Mouse (Mus musculus) kidney, embryonic 14.5 days (tissue): ENCODE measurements around the gene Art3. TPM values are rescaled to one million over a fixed set of nuclear protein-coding genes. Genes with fewer than 3 reads are reported as not detected.
A peak's percentile ranks its signal among the peaks of the same experiment; 100 is the strongest.

Experiments
- ATAC-seq: fragments of 200-750 bp; cut with Nextera tagmentation; 2 replicates; pipeline ENCODE4 v1.8.0; 2017; ENCODE audit warnings: moderate number of reproducible peaks, mild to moderate bottlenecking, moderate TSS enrichment, moderate library complexity; ENCODE audit not compliant: low FRiP score, low TSS enrichment
- H3K27ac ChIP-seq: fragments of 300-500 bp; sonication (generic); 2 replicates; pipeline ENCODE4 v1.5.1; 2014; ENCODE audit warnings: low read depth, mild to moderate bottlenecking, low read length, moderate library complexity, mixed read lengths
- H3K27me3 ChIP-seq: fragments of 300-500 bp; sonication (generic); 2 replicates; pipeline ENCODE4 v1.6.1; 2014; ENCODE audit warnings: mild to moderate bottlenecking, low read length; ENCODE audit not compliant: control insufficient read depth, insufficient read depth
- H3K36me3 ChIP-seq: fragments of 300-500 bp; sonication (generic); 2 replicates; pipeline ENCODE4 v1.6.1; 2014; ENCODE audit warnings: low read length, mixed read lengths; ENCODE audit not compliant: control insufficient read depth, insufficient read depth
- H3K4me1 ChIP-seq: fragments of 300-500 bp; sonication (generic); 2 replicates; pipeline ENCODE4 v1.6.1; 2014; ENCODE audit warnings: low read length, mixed read lengths; ENCODE audit not compliant: control insufficient read depth, insufficient read depth
- H3K4me2 ChIP-seq: fragments of 300-500 bp; sonication (generic); replicated peaks from 2 replicates; pipeline ENCODE4 v1.6.1; 2014; ENCODE audit warnings: low read depth, mild to moderate bottlenecking, low read length
- H3K4me3 ChIP-seq: fragments of 300-500 bp; sonication (generic); 2 replicates; pipeline ENCODE4 v1.5.1; 2014; ENCODE audit warnings: mild to moderate bottlenecking, low read length
- H3K9ac ChIP-seq: fragments of 300-500 bp; sonication (generic); 2 replicates; pipeline ENCODE4 v1.6.1; 2014; ENCODE audit warnings: low read depth, mild to moderate bottlenecking, low read length, moderate library complexity
- H3K9me3 ChIP-seq: fragments of 300-500 bp; sonication (generic); 2 replicates; pipeline ENCODE4 v1.6.1; 2016; ENCODE audit warnings: low read length; ENCODE audit not compliant: control insufficient read depth
- WGBS: fragments of 180-500 bp; shearing (Covaris S2); extraction: QIAGEN DNeasy Blood & Tissue Kit; methylation state at CpG from one replicate; pipeline ENCODE4 v1.1.7; 2014; 5-methylcytosine and 5-hydroxymethylcytosine counted together
- polyA plus RNA-seq: library from polyadenylated mRNA; unstranded; fragments of >200 nt; fragmentation: Nextera tagmentation; extraction: Ambion mirVana; gene quantifications from 2 replicates; pipeline ENCODE4 v1.2.1, GENCODE M21; 2014

Gene Art3
- polyA plus RNA-seq, 1 experiment from 2014 or later = 1.7 TPM

DNA sequence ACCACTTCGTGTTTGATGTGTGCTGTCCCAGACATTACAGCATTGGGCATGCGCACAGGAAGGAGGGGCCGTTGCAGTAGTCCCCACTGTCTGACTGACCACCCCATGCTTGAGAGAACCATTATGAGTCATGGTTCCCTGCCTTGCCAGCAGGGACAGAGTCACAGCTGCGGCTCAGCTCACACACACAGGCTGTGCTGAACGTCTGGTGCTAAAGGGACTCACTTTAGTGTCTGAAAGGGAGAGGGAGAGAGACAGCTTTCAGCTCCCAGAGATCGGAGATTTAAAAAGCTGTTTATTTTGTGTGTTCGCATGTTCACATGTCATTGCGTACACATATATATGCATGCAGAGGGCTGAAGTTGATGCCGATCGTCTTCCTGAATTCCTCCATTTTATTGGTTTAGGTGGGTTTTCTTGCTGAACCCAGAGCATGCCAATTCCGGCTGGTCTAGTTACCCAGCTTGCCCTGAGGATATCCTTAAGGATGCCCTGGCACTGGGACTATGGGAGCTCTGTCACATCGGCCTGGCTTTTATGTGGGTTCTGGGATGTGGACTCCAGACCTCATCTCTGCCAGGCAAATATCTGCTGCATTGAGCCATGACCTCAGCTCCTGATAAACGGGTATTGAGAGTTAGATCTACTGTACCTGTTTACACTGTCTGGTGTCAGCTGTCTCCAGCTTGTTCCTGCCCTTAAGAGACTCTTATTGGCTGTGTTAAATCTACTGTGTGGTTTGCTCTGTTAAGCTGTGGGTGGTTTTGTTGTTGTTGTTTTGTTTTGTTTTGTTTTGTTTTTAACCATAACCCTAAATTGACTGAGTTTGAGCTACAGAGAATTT is 37.7 kb downstream of the Art3 start:
- Histone ChIP-seq H3K4me1 (no peaks in the 10 kb centered on the region), H3K4me3 (no peak overlapping the region), H3K4me2 (no peak overlapping the region), H3K36me3 (no peaks in the 10 kb centered on the region), H3K27ac (no peak overlapping the region), H3K9ac (no peak overlapping the region), H3K27me3 (no peaks in the 10 kb centered on the region), H3K9me3 (no peaks in the 10 kb centered on the region)
- peak; percentile 66; the same call in 1 of the 2 replicates for ATAC-seq
- WGBS = 69% methylated on average over 13 of the region's 13 CpGs

DNA sequence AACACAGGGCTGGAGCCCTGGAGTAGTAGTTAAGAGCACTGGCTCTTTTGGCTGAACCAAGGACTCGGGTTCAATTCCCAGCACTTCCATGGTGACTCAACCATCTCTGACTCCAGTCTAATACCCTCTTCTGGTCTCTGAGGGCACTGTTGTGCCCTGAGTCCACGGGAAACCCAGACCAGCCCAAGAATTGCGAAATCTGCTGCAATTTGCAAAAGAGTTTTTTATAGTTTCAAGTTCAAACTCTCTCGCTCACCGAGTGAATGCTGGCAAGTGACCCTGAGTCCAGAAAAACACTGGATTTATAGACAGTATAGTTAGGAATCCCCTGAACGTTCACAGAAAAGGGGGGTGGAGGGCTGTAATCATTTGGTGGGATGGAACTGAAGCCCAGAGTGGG is 38.8 kb downstream of the Art3 start:
- no peak overlapping the region for H3K27ac ChIP-seq
- H3K27me3 ChIP-seq = no peaks in the 10 kb centered on the region
- H3K9ac ChIP-seq = no peak overlapping the region
- 79% methylated on average over 6 of the region's 6 CpGs for WGBS
- H3K4me2 ChIP-seq = no peak overlapping the region
- no peak for ATAC-seq
- no peaks in the 10 kb centered on the region for H3K9me3 ChIP-seq
- H3K36me3 ChIP-seq = no peaks in the 10 kb centered on the region
- no peak overlapping the region for H3K4me3 ChIP-seq
- H3K4me1 ChIP-seq = no peaks in the 10 kb centered on the region

- 76% methylated on average over 6 of the region's 6 CpGs for WGBS
- no peak for ATAC-seq
- no peak overlapping the region for H3K4me3 ChIP-seq
- no peaks in the 10 kb centered on the region for H3K27me3 ChIP-seq
- H3K9ac ChIP-seq = no peak overlapping the region
- no peaks in the 10 kb centered on the region for H3K4me1 ChIP-seq
- no peak overlapping the region for H3K27ac ChIP-seq
- no peak overlapping the region for H3K4me2 ChIP-seq
- H3K9me3 ChIP-seq = no peaks in the 10 kb centered on the region
- H3K36me3 ChIP-seq = no peaks in the 10 kb centered on the region
Measured at GRCm38 (mm10) chr5:92370891-92371290, 39.3 kb downstream of the Art3 start.

DNA sequence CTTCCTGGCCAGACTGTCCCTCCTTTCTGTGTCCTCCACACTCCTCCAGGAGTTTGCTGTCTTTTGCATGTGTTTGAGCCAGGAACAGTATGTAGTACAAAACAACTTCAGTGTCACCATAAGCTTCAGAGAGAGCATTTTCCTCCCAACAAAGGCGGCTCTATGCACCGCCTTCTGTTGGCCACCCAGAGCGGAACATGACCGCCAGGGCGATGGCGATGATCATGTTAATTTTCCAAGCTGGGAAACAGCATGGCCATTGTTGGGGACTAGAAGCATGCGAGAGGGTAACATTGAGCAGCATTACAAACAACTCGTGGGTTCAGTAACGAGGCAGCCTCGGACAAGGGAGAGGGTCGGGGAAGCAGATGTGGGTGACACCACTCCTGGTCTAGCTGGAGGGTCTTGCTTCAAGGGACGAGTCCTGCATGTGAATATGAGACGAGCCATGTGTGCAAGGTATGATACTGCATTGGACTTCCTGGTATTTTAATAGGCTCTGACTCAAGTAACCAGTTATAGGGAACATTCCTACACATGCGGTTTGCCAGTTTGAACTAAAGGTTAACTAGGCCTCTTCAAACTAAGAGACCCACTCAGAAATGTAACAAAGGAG is 39.8 kb downstream of the Art3 start:
- WGBS = 78% methylated on average over 14 of the region's 14 CpGs
- H3K27me3 ChIP-seq = no peaks in the 10 kb centered on the region
- no peak overlapping the region for H3K4me2 ChIP-seq
- H3K4me1 ChIP-seq = no peaks in the 10 kb centered on the region
- no peaks in the 10 kb centered on the region for H3K36me3 ChIP-seq
- no peaks in the 10 kb centered on the region for H3K9me3 ChIP-seq
- H3K27ac ChIP-seq = no peak overlapping the region
- no peak overlapping the region for H3K9ac ChIP-seq
- no peak for ATAC-seq
- H3K4me3 ChIP-seq = no peak overlapping the region

- no peak for ATAC-seq
- H3K27me3 ChIP-seq = no peaks in the 10 kb centered on the region
- H3K9ac ChIP-seq = no peak overlapping the region
- no peaks in the 10 kb centered on the region for H3K9me3 ChIP-seq
- H3K4me1 ChIP-seq = no peaks in the 10 kb centered on the region
- 41% methylated on average over 2 of the region's 2 CpGs for WGBS
- H3K36me3 ChIP-seq = no peaks in the 10 kb centered on the region
- no peak overlapping the region for H3K4me2 ChIP-seq
- no peak overlapping the region for H3K4me3 ChIP-seq
- H3K27ac ChIP-seq = no peak overlapping the region
Measured at GRCm38 (mm10) chr5:92372605-92373004, 41.0 kb downstream of the Art3 start.

GRCm38 (mm10) chr5:92374721-92375142 is 43.1 kb downstream of the Art3 start:
- Histone ChIP-seq H3K4me1 (no peaks in the 10 kb centered on the region), H3K36me3 (no peaks in the 10 kb centered on the region), H3K9me3 (no peaks in the 10 kb centered on the region), H3K9ac (no peak overlapping the region), H3K4me3 (no peak overlapping the region), H3K27ac (peak overlapping the region; percentile 67; the same call in 1 of the 2 replicates), H3K4me2 (no peak overlapping the region), H3K27me3 (no peaks in the 10 kb centered on the region)
- WGBS = 33% methylated on average over 6 of the region's 6 CpGs
- no peak; the same call in 1 of the 2 replicates for ATAC-seq

- Histone ChIP-seq H3K27me3 (no peaks in the 10 kb centered on the region), H3K9ac (no peak overlapping the region), H3K27ac (peak overlapping the region; percentile 67; the same call in 1 of the 2 replicates), H3K4me3 (no peak overlapping the region), H3K4me1 (no peaks in the 10 kb centered on the region), H3K36me3 (no peaks in the 10 kb centered on the region), H3K9me3 (no peaks in the 10 kb centered on the region), H3K4me2 (0 out of 2 replicates have a peak overlapping the region, but pooled peaks have one; percentile 3)
- no peak for ATAC-seq
- 62% methylated on average over 17 of the region's 17 CpGs for WGBS
Measured at GRCm38 (mm10) chr5:92375368-92375767, 43.7 kb downstream of the Art3 start.

DNA sequence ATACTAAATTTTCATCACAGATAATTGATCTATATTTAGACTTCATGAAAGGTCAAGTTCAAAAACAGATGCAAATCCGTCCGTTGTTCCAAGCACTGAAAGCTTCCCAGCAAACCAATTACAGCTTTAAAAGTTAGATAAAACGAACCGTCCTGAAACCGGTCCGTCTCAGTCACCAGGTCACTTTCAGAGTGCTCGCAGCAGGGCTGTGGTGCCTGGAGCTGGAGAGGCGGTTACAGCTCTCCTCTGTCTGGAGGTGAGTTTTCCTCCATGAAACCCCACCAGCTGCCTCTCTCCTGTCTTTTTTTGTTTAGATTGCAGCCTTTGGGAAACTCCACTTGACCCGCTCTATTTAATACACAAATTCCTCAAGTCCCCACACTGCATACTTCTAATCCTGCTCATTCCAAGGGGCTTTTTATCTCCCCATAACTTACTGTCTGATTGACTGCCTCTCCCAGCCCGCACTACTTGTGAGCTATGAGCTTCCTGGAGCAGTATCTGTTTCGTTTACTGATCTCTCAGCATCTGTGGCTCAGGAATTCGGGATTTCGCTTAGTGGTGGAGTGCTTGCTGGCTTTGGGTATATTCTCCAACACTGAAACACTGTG is 45.3 kb downstream of the Art3 start:
- H3K4me1 ChIP-seq = no peaks in the 10 kb centered on the region
- no peak for ATAC-seq
- no peak overlapping the region for H3K4me3 ChIP-seq
- no peak overlapping the region for H3K9ac ChIP-seq
- H3K27me3 ChIP-seq = no peaks in the 10 kb centered on the region
- no peak overlapping the region for H3K27ac ChIP-seq
- H3K4me2 ChIP-seq = no peak overlapping the region
- H3K9me3 ChIP-seq = no peaks in the 10 kb centered on the region
- 34% methylated on average over 13 of the region's 13 CpGs for WGBS
- no peaks in the 10 kb centered on the region for H3K36me3 ChIP-seq
